Mouse (Mus musculus) midbrain, postnatal 0 days (tissue): ENCODE data around the gene Otud6a. TPM values are rescaled to one million over a fixed set of nuclear protein-coding genes. Genes with fewer than 3 reads are reported as not detected.

Experiments used
- ATAC-seq: fragments of 200-750 bp; cut with Nextera tagmentation; 2 replicates; pipeline ENCODE4 v1.8.0; 2017; ENCODE audit warnings: moderate number of reproducible peaks, mild to moderate bottlenecking, moderate TSS enrichment, moderate library complexity; ENCODE audit not compliant: low FRiP score
- DNase-seq: peaks from one replicate; pipeline ENCODE4 v3.0.0-alpha.2; 2015; ENCODE audit warnings: low spot score
- H3K27ac ChIP-seq: fragments of 300-500 bp; sonication (generic); 2 replicates; pipeline ENCODE4 v1.5.1; 2014; ENCODE audit warnings: low read depth, mild to moderate bottlenecking, low read length, mixed read lengths
- H3K27me3 ChIP-seq: fragments of 300-500 bp; sonication (generic); 2 replicates; pipeline ENCODE4 v1.6.1; 2014; ENCODE audit warnings: low read length, control low read depth, mixed read lengths; ENCODE audit not compliant: insufficient read depth
- H3K36me3 ChIP-seq: fragments of 300-500 bp; sonication (generic); 2 replicates; pipeline ENCODE4 v1.6.1; 2014; ENCODE audit warnings: low read length, control low read depth, mixed read lengths; ENCODE audit not compliant: insufficient read depth
- H3K4me1 ChIP-seq: fragments of 300-500 bp; sonication (generic); 2 replicates; pipeline ENCODE4 v1.6.1; 2014; ENCODE audit warnings: mild to moderate bottlenecking, control low read depth, antibody characterized with exemption, low read length, mixed read lengths; ENCODE audit not compliant: insufficient read depth
- H3K4me2 ChIP-seq: fragments of 300-500 bp; sonication (generic); 2 replicates; pipeline ENCODE4 v1.6.1; 2014; ENCODE audit warnings: low read depth, mild to moderate bottlenecking, low read length, mixed read lengths; ENCODE audit not compliant: poor library complexity, severe bottlenecking
- H3K4me3 ChIP-seq: fragments of 300-500 bp; sonication (generic); 2 replicates; pipeline ENCODE4 v1.5.1; 2014; ENCODE audit warnings: low read depth, mild to moderate bottlenecking, low read length, moderate library complexity
- H3K9ac ChIP-seq: fragments of 300-500 bp; sonication (generic); replicated peaks from 2 replicates; pipeline ENCODE4 v1.6.1; 2014; ENCODE audit warnings: mild to moderate bottlenecking, low read length, moderate library complexity, mixed read lengths; ENCODE audit not compliant: poor library complexity, severe bottlenecking
- H3K9me3 ChIP-seq: fragments of 300-500 bp; sonication (generic); 2 replicates; pipeline ENCODE4 v1.6.1; 2016; ENCODE audit warnings: low read length, control low read depth
- CTCF ChIP-seq: IDR thresholded peaks from 2 replicates; pipeline ENCODE4 v1.5.1; 2016; ENCODE audit warnings: antibody characterized with exemption, mild to moderate bottlenecking
- WGBS: fragments of 180-500 bp; shearing (Covaris S2); extraction: QIAGEN DNeasy Blood & Tissue Kit; methylation state at CpG from one replicate; pipeline ENCODE4 v1.1.7; 2014; 5-methylcytosine and 5-hydroxymethylcytosine counted together
- microRNA counts: library from miRNA; unstranded; fragments of <30 nt; microRNA quantifications from one replicate; lab custom pipeline; 2015
- microRNA-seq: library from miRNA; unstranded; fragments of <30 nt; microRNA quantifications from one replicate; pipeline ENCODE4, GENCODE M21; 2016; ENCODE audit warnings: borderline number of aligned reads
- polyA plus RNA-seq: library from polyadenylated mRNA; unstranded; fragments of >200 nt; fragmentation: Nextera tagmentation; extraction: Ambion mirVana; gene quantifications from 2 replicates; pipeline ENCODE4 v1.2.1, GENCODE M21; 2015
- total RNA-seq: library from RNA; depleted of rRNA; stranded (reverse); fragments of >200 nt; gene quantifications from 2 replicates; pipeline ENCODE4 v1.2.3, GENCODE M21; 2014; rRNA removed

The Otud6a gene
- total and polyA plus RNA-seq, 2 experiments from 2014 or later, result not detected

- no peak for TF ChIP-seq CTCF
- DNase-seq (no peak), ATAC-seq (no peak)
Measured at GRCm38 (mm10) chrX:100470126-100470525, 41.3 kb downstream of the Otud6a start.

GRCm38 (mm10) chrX:100471491-100471890, 42.7 kb downstream of the Otud6a start:
- Histone ChIP-seq H3K4me1 (no peaks in the 10 kb centered on the region), H3K4me2 (no peak overlapping the region), H3K27me3 (peaks cover 14% of the 10 kb centered on the region; the same call in 1 of the 2 replicates), H3K9ac (no peak overlapping the region), H3K36me3 (no peaks in the 10 kb centered on the region), H3K9me3 (no peaks in the 10 kb centered on the region), H3K27ac (no peak overlapping the region), H3K4me3 (no peak overlapping the region)
- WGBS, result 89% methylated on average over 3 of the region's 3 CpGs
- DNase-seq (no peak), ATAC-seq (no peak)
- no peak for TF ChIP-seq CTCF

More at GRCm38 (mm10) chrX:100470126-100470525, 41.3 kb downstream of the Otud6a start:
- no peak overlapping the region for H3K4me2 ChIP-seq
- H3K27me3 ChIP-seq, result peaks cover 14% of the 10 kb centered on the region; the same call in 1 of the 2 replicates
- H3K4me3 ChIP-seq, result no peak overlapping the region
- H3K36me3 ChIP-seq, result no peaks in the 10 kb centered on the region
- no peak overlapping the region for H3K27ac ChIP-seq
- WGBS, result 81% methylated on average over 3 of the region's 3 CpGs
- H3K4me1 ChIP-seq, result no peaks in the 10 kb centered on the region
- H3K9ac ChIP-seq, result no peak overlapping the region
- no peaks in the 10 kb centered on the region for H3K9me3 ChIP-seq

GRCm38 (mm10) chrX:100475569-100476223, 46.9 kb downstream of the Otud6a start:
- no peaks in the 10 kb centered on the region for H3K36me3 ChIP-seq
- H3K4me3 ChIP-seq, result no peak overlapping the region
- DNase-seq (no peak), ATAC-seq (no peak)
- TF ChIP-seq CTCF, result no peak
- no peaks in the 10 kb centered on the region for H3K4me1 ChIP-seq
- WGBS, result 71% methylated on average over 4 of the region's 4 CpGs
- no peaks in the 10 kb centered on the region; the same call in 1 of the 2 replicates for H3K27me3 ChIP-seq
- H3K9me3 ChIP-seq, result no peaks in the 10 kb centered on the region
- H3K4me2 ChIP-seq, result no peak overlapping the region
- H3K27ac ChIP-seq, result no peak overlapping the region
- no peak overlapping the region for H3K9ac ChIP-seq

MicroRNA genes within 50 kb of the gene (microRNA counts, 519-probe panel; counts per million panel counts)
- 3,541 counts per million, percentile 76 among the panel's probes with 10 or more counts for microRNA mmu-miR-676 (lab: Ali Mortazavi, UCI)

Small RNAs within 50 kb of the gene (microRNA-seq; reads per million reads assigned to microRNA genes)
- gene Mir676, result 993 reads per million, percentile 74 among the genes with 10 or more reads in this experiment

Other genes with a start within 250 kb of the Otud6a start
- gene Awat2, start 13.7 kb downstream of the Otud6a start, total RNA-seq, result not detected in 2 replicates
- gene Awat2, start 13.7 kb downstream of the Otud6a start, polyA plus RNA-seq, result 0.10 TPM in 1 of 2 replicates, not detected in the other
- gene Igbp1, start 65.3 kb downstream of the Otud6a start, total RNA-seq, result 35.3 and 39.6 TPM in 2 replicates
- gene Igbp1, start 65.3 kb downstream of the Otud6a start, polyA plus RNA-seq, result 26.0 TPM in 2 replicates
- not detected in 2 replicates for gene Dgat2l6, start 95.8 kb downstream of the Otud6a start, total RNA-seq
- gene Dgat2l6, start 95.8 kb downstream of the Otud6a start, polyA plus RNA-seq, result not detected in 2 replicates
- gene Awat1, start 143.2 kb downstream of the Otud6a start, total RNA-seq, result not detected in 2 replicates
- not detected in 2 replicates for gene Awat1, start 143.2 kb downstream of the Otud6a start, polyA plus RNA-seq
- gene P2ry4, start 165.9 kb downstream of the Otud6a start, total RNA-seq, result 0.11 TPM in 1 of 2 replicates, not detected in the other
- not detected in 2 replicates for gene P2ry4, start 165.9 kb downstream of the Otud6a start, polyA plus RNA-seq
- not detected in 2 replicates for gene Arr3, start 176.5 kb downstream of the Otud6a start, total RNA-seq
- 0.15 and 0.20 TPM in 2 replicates for gene Arr3, start 176.5 kb downstream of the Otud6a start, polyA plus RNA-seq
- gene Kif4, start 196.7 kb downstream of the Otud6a start, total RNA-seq, result 2.1 and 3.9 TPM in 2 replicates
- gene Kif4, start 196.7 kb downstream of the Otud6a start, polyA plus RNA-seq, result 1.3 and 1.6 TPM in 2 replicates
- gene Pdzd11, start 197.6 kb downstream of the Otud6a start, total RNA-seq, result 25.3 and 27.7 TPM in 2 replicates
- gene Pdzd11, start 197.6 kb downstream of the Otud6a start, polyA plus RNA-seq, result 68.9 and 76.1 TPM in 2 replicates